Mouse (Mus musculus): ENCODE measurements around the gene Swi5. TPM values are rescaled to one million over a fixed set of nuclear protein-coding genes. Genes with fewer than 3 reads are reported as not detected.

Gene Swi5
- 137 TPM for polyA plus RNA-seq (2017; shearing (Covaris generic))

DNA sequence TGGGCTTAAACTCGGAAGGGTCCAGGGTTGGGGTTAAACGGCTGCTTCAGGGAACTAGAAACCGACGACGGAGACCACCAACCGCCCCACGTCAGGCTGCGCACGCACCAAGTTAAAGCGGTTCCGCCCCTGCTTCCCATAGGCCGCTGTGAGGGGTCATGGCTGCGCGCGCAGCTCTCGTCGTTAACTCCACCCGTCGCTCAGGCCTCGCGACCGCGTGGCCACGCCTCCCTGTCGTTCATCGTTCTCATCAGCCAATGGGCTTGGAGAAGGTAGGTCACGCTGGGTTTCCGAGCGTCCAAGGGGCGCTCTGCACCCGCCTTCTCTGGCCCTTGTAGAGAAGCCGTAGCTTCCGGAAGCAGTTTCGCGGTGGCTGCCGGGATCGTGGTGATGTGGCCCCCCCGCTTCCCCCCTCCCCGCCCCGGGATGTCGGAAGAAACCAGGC is at the start of gene Swi5:
Swi5 (minus strand) TSS at position 153 of the 445 bp plus-strand sequence.

DNA sequence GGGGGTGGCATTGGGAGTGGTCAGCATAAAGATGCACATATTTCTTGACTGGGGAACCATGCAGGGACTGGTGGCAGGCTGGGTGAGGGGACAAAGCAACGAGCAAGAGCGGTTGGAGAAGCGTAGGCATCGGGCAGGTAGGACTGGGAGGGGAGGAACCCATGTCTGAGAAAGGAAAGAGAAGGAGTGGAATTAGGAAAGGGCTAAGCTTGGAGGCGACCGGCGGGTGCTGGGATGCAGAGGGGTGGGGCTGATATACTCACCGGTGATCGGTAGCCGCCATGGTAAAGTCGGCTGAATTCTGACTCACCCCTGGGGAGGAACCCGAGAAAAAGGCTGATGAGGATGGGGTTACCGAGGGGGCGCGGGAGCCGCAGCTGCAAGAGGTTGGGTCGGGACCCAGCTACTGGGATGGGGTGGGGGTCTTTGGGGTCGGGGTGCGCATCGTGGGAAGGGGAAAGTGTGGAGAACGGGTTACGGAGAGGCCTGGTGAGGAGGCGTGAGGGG is 488 bp downstream of the Swi5 start, which contains the start of gene Golga2:
Golga2 (plus strand) TSS at position 51 of the 507 bp plus-strand sequence.

DNA sequence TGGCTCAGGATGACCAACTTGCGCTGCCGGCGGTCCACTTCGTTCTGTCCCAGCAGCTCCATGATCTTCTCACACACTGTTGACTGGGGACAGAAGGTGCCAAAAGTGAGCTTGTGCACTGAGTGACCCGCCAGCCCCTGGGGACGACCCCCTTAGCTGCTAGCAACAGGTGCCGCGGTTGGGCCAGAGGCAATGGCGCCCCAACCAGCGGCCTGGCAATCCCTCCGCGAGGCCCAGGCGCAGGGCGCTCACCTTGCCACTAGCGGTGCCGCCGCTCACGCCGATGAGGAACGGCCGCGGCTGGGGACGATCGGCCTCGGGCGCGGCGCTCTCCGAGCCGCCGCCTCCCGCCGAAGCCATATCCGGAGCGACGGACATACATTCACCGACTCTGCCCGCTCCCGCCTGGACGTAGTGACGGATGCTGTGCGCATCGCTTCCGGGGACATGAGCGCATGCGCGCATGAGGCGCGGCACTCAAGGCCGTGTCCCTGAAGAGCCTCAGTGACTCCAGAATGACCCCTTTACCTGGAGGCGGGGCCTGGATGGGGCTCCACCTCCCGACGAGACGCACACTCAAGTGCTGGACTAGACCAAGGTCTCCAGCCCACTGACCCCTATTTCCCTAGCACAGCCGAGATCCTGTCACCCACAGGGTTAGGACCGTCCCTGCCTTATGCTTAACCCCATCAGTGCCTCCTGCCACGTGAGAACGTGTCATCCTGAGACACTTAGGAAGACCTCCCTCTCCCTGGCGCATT is 28.0 kb downstream of the Swi5 start, which contains the start of gene Uck1:
Uck1 (minus strand) TSS at position 503 of the 761 bp plus-strand sequence.

DNA sequence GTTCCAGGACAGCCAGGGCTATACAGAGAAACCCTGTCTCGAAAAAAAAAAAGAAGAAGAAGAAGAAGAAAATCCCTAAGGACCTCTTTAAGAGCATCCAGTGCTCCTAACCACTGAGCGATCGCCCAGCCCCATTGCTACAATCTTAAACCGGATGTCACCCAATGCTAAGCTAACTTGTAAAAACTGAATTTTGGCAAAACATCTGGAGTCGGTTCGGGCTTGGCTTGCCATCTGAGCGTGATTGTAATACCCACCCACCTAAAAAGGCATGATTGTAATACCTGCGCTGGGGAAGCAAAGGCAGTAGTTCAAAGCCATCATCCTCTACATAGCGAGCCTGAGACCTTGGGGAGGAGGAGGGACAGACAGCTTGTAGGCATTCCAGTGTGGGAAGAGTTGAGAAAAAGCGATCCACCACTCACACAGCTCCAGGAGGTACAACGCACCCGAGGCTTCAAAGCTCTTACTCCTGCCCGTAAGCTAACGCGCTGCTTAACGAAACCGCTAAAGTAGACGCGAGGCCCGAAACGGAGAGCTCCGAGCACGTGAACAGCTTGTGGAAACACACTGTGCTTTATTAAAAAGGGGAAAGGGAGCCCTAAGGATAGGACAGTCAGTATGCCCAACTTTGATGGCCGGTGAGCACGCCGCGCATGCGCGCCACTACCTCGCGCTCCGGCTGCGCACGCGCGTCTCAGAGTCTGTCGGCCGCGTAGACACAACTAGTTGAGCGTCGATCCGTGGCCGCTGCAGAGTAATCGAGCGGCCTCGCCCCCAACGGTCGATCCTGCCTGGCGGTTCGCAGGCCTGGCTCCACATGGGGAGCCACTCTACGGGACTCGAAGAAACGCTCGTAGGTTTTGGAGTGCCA is 51.8 kb downstream of the Swi5 start, which contains the start of gene Pomt1:
Pomt1 (plus strand) TSS at position 705 of the 874 bp plus-strand sequence.

Other genes with a start within 250 kb of the Swi5 start
- gene Fam78a, start 203.2 kb downstream of the Swi5 start, polyA plus RNA-seq (2017; shearing (Covaris generic)), result 48.3 TPM
- not detected for gene Plpp7, start 192.5 kb downstream of the Swi5 start, polyA plus RNA-seq (2017; shearing (Covaris generic))
- 51.9 TPM for gene Prrc2b, start 137.0 kb downstream of the Swi5 start, polyA plus RNA-seq (2017; shearing (Covaris generic))
- 6.0 TPM for gene Pomt1, start 51.5 kb downstream of the Swi5 start, polyA plus RNA-seq (2017; shearing (Covaris generic))
- gene Uck1, start 27.9 kb downstream of the Swi5 start, polyA plus RNA-seq (2017; shearing (Covaris generic)), result 101 TPM
- 32.0 TPM for gene Golga2, start 691 bp downstream of the Swi5 start, polyA plus RNA-seq (2017; shearing (Covaris generic))
- 127 TPM for gene Ciz1, start 64.3 kb upstream of the Swi5 start, polyA plus RNA-seq (2017; shearing (Covaris generic))
- not detected for gene Dnm1, start 65.3 kb upstream of the Swi5 start, polyA plus RNA-seq (2017; shearing (Covaris generic))
- gene 1110008P14Rik, start 93.9 kb upstream of the Swi5 start, polyA plus RNA-seq (2017; shearing (Covaris generic)), result 32.4 TPM
- not detected for gene Lcn2, start 100.2 kb upstream of the Swi5 start, polyA plus RNA-seq (2017; shearing (Covaris generic))
- gene Ptges2, start 107.8 kb upstream of the Swi5 start, polyA plus RNA-seq (2017; shearing (Covaris generic)), result 10.6 TPM
- 12.0 TPM for gene Naif1, start 162.4 kb upstream of the Swi5 start, polyA plus RNA-seq (2017; shearing (Covaris generic))
- gene Slc25a25, start 163.4 kb upstream of the Swi5 start, polyA plus RNA-seq (2017; shearing (Covaris generic)), result 103 TPM
- 153 TPM for gene Fam102a, start 247.3 kb upstream of the Swi5 start, polyA plus RNA-seq (2017; shearing (Covaris generic))

All from naive thymus-derived CD4-positive, alpha-beta T cell, adult 5 months (primary cell).